Mouse (Mus musculus) gastrocnemius, adult 2 months (tissue): ENCODE measurements around the gene Rapgef4. TPM values are rescaled to one million over a fixed set of nuclear protein-coding genes. Genes with fewer than 3 reads are reported as not detected.

ENCODE experiments used
- DNase-seq: peaks from one replicate; pipeline ENCODE4 v3.0.0; 2022
- H3K27ac ChIP-seq: fragments of 200-600 bp; 2 replicates; pipeline ENCODE4 v1.8.1; 2022; ENCODE audit warnings: mild to moderate bottlenecking
- H3K4me3 ChIP-seq: fragments of 200-600 bp; 2 replicates; pipeline ENCODE4 v1.8.1; 2022; ENCODE audit warnings: mild to moderate bottlenecking, moderate library complexity
- CTCF ChIP-seq: fragments of 200-600 bp; IDR thresholded peaks from 2 replicates; pipeline ENCODE4 v1.8.1; 2022; ENCODE audit warnings: antibody characterized with exemption, mild to moderate bottlenecking, moderate library complexity
- intact Hi-C: fragments of 180-260 bp; cut with DNase I; formaldehyde crosslinking; loops from one replicate; pipeline ENCODE4 v1.15.1; 2025
- total RNA-seq, 2 experiments: library from RNA; stranded (reverse); gene quantifications; 2 replicates each; pipeline ENCODE4 v1.2.3; 2021

Gene Rapgef4
- total RNA-seq, 2 experiments from 2014 or later = 1.8 to 3.2 TPM

DNA sequence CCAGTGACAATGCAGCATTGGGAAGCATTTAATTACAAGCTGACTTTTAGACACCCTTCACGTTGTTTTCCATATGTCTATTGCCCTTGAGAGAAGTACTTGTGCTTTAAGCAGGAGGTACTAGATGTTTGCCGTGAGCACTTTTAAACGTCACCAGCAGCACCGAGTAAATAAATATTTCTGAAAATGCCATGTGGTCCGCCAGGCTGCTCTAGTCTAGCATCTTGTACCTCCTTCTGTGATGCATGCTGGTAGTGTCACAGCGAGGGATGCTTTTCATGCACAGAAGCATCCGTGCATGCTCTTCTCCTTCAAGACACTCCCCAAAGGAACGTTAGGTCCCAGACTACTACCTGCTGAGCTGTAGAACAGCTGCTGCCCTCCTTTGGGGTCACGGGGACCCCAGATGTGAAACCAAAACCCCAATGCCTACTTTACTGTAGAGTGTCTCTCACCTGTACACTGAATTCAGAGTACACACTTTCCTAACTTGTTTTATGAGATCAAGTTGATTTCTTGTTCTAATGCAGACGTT is 177.7 kb downstream of the Rapgef4 start:
- DNase-seq = no peak
- TF ChIP-seq CTCF = no peak
- H3K27ac ChIP-seq = no peak overlapping the region
- intact Hi-C loops = no loop called here
- no peak overlapping the region for H3K4me3 ChIP-seq

DNA sequence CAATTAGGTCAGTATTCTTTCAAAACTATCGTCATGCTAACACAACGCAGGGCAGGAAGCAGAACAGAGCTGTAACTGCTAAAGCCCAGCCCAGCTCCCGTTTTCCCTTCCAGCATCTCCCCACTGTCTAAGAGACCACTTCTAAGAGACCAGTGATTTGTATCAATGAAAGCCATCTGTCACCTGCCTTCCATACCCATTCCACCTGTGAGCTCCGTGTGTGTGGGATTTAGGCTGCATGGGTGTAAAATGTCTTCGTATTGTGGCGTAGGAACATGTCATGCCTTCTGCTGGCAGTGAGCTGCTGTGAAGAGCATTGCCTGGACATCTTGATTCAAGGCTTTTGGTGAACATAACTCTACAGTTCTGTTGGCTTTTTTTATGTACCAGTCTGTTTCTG is 178.2 kb downstream of the Rapgef4 start:
- intact Hi-C loops = no loop called here
- no peak overlapping the region for H3K4me3 ChIP-seq
- TF ChIP-seq CTCF = no peak

DNA sequence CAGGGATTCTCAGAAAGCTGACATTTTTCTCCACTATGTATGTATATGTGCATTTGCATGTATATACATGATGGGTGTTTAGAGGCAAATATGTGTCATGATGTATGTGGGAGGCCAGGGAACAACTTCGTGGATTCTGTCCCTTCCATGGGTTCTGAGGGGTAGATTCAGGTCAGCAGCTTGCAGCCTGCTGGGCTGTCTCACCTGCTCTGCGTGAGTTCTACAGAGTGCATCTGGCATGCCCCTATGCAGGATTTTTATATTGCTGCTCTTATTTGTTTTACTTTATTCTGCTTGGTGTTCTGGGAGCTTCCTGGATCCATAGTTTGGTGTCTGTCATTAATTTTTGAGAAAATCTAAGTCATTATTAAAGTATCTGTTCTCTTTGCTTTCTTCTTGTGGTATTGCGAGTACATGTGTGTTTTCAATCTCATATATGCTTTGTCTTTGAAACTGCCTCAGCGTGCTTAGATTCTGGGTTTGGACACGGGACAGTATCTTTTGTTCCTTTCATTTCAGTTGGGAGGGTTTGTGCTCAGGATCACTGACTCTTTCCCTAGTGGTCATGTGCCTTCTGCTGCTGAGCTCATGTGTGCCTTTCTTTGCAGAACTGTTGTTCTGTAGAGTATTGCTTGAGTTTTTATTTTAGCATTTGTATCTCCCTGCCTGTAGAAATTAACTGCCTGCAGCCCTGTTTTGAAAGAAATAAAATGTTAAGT is 184.3 kb downstream of the Rapgef4 start:
- Histone ChIP-seq H3K4me3 (no peak overlapping the region), H3K27ac (no peak overlapping the region)
- TF ChIP-seq CTCF = no peak
- no peak for DNase-seq
- intact Hi-C loops = no loop called here

More for the DNA sequence above, 178.2 kb downstream of the Rapgef4 start:
- H3K27ac ChIP-seq = no peak overlapping the region
- DNase-seq = no peak

DNA sequence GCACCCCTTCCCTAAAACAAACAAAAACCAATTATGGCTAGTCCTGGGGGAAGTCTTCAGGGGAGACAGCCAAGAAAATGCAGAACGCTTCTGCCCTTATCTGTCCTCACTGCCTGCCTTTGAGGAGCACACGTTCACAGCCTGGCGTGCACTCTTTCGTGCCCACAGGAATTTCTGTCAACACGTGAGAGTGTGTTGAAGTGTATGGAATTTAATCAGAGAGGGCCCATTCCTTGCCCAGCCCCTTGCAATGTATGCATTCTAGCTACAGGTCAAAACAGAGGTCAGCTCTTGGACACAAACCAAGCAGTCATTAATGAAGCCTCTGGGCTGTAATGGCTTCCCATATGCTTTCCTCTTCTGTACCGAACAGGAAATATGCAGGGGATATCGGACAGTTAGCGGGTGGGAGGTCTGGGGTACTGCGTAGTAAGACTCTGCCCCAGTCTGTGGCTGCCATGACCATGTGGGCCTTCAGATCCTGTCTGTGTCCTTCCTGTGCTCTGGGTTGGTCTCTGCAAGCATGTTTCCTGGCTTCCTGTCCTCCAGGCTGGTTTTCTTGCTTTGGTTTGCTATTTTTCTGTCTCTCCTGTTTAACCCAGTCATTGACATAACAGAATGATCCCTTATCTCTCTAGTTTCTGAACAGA is 188.5 kb downstream of the Rapgef4 start:
- intact Hi-C loops = no loop called here
- H3K27ac ChIP-seq = no peak overlapping the region

DNA sequence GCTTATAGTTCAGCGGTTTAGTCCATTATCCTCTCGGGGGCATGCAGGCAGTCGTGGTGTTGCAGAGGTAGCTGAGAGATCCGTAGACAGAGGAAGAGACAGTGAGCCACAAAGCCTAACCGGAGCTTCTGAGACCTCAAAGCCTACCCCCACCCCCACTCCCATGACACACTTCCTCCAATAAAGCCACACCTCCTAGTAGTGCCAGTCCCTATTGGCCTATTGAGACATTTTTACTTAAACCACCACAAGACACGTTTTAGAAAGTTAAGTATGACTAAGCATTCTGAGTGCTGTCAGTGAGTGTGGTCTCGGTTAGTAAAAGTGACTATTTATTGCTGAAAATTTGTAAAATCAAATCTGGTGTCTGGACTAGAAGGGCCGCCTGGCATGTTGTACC is 189.5 kb downstream of the Rapgef4 start:
- no peak overlapping the region for H3K27ac ChIP-seq

More for the DNA sequence above, 188.5 kb downstream of the Rapgef4 start:
- H3K4me3 ChIP-seq = no peak overlapping the region
- no peak for DNase-seq
- TF ChIP-seq CTCF = no peak

DNA sequence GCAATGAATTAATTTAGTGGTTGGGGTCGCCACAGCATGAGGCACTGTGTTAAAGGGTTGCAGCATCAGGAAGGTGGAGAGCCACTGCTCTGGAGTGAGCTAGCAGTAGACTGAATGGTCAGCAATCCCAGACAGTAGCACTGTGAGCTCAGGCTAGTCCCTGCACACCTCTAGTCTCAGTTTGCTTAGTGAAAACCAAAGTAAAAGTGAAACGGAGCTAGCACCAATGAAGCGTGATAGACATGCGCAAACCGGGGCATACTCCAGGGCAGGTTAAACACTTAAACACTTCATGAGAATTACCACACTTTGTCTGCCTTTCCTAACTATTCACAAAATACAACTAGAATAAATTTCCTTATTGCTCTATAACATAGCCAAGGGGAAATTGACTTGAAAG is 190.2 kb downstream of the Rapgef4 start:
- DNase-seq = no peak
- TF ChIP-seq CTCF = no peak
- intact Hi-C loops = no loop called here
- no peak overlapping the region for H3K27ac ChIP-seq
- no peak overlapping the region for H3K4me3 ChIP-seq

More for the DNA sequence above, 189.5 kb downstream of the Rapgef4 start:
- no peak for TF ChIP-seq CTCF
- intact Hi-C loops = no loop called here
- DNase-seq = no peak
- H3K4me3 ChIP-seq = no peak overlapping the region

DNA sequence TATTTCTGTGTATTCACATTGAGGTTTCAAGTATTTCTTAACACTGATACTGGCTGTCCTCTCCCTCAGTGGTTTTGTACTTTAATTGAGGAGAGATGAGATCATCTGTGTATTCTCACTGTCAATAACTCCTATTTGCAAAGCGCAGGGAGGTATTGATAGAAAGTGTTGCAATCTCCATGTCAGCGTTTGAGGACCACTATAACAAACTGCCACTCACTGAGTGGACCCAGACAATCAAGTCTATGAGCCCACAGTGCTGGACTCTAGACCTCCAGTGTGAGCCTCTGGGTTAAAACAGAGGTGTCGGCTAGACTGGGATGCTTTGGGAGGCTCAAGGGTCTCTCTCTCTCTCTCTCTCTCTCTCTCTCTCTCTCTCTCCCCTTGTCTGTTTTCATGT is 192.0 kb downstream of the Rapgef4 start:
- no peak overlapping the region for H3K27ac ChIP-seq
- intact Hi-C loops = no loop called here
- TF ChIP-seq CTCF = no peak
- no peak for DNase-seq
- no peak overlapping the region for H3K4me3 ChIP-seq

DNA sequence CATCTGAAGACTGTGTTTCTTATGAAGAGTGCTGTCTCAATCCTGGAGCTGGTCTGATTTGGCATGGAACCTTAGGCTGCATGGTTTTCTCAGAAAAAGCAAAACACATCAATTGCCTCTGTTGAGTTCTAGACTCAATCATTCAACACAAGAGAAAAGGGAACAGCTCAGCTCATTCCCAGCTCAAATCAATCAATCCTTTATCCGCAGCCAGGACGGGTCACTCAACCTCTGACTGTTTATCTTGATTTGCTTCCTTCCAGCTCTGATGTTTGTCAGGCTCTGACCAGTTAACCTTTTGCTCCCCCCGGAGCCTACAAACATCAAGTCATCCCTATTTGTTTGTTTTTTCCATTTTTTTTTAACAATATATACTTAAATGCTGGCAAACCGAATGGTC is 192.8 kb downstream of the Rapgef4 start:
- Histone ChIP-seq H3K4me3 (no peak overlapping the region), H3K27ac (no peak overlapping the region)
- TF ChIP-seq CTCF = no peak
- DNase-seq = no peak
- intact Hi-C loops = no loop called here

DNA sequence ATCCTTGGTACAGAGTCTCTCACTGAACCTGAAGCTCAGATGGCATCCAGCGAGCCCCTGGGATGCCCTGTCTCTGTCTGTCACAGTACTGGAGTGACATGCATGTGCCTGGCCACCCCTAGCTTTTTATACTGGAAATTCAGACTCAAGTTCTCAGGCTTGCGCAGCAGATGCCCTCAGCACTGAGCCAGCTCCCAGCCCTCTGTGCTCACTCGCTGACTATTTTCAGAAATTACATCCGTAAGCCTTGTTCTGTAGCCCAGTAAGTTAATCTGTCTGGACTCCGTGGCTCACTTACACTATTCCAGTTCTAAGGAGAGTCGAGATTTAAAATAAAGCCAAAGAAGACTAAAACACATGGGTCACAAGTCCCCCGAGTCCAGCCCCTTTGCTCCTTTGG is 194.5 kb downstream of the Rapgef4 start:
- peak; percentile 44 for DNase-seq
- Histone ChIP-seq H3K27ac (peak overlapping the region; percentile 76), H3K4me3 (peak overlapping the region; percentile 50)
- intact Hi-C loops = no loop called here
- no peak for TF ChIP-seq CTCF

DNA sequence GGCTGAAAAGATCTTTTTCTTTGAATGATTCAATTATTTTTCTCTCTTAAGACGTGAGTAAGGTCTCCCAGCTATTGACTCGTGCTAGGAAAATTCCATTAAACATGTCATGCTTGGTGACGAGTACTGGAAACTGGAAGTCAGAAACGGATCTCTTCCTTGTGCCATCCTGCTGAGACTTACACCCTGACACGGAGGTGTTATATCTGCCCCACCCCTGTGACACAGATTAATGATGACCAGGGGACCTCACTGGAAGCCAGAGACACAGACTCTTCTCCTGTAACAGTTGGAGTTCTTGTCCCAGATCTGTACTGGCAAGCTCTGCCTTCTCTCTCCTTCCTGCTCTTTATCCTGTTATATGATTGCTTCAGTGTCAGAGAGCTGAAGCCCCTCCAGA is 194.9 kb downstream of the Rapgef4 start:
- intact Hi-C loops = no loop called here
- Histone ChIP-seq H3K4me3 (peak overlapping the region; percentile 50), H3K27ac (peak overlapping the region; percentile 76)
- peak; percentile 30 for DNase-seq
- no peak for TF ChIP-seq CTCF

DNA sequence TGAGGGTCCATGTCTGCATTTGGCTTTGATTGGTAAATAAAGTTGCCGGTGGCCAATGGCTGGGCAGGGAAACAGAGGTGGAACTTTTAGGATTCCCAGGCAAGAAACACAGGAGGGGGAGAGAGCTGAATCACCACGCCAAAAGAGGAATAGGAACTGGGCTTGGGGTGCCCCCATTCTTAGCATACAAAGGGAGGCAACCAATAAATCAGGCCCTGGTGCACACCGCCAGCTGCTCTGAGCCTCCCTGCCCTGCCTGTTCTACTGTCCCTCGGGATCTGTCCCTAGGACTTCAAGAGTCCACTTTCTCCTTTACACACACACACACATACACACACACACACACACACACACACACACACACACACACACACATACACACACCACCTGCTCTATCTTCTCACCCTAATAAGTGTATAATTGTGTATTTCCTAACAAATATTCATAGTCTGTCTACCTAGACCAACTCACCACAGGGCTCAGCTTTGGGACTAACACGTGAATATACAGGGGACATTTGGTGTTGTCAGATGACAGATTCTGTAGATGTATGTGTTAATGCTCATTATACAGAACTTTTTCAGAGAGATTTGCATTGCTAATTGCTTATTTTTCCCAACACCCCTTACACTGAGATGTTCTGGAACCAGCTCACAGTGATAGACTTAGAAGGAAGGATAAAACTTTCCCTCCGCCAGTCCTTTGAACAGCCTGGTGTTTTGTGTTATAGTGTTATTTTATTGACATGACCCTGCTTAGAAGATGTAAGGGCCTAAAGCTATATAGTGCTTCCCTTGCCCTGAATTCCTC is 196.4 kb downstream of the Rapgef4 start:
- no peak overlapping the region for H3K27ac ChIP-seq
- intact Hi-C loops = no loop called here
- DNase-seq = no peak
- H3K4me3 ChIP-seq = no peak overlapping the region
- TF ChIP-seq CTCF = no peak

DNA sequence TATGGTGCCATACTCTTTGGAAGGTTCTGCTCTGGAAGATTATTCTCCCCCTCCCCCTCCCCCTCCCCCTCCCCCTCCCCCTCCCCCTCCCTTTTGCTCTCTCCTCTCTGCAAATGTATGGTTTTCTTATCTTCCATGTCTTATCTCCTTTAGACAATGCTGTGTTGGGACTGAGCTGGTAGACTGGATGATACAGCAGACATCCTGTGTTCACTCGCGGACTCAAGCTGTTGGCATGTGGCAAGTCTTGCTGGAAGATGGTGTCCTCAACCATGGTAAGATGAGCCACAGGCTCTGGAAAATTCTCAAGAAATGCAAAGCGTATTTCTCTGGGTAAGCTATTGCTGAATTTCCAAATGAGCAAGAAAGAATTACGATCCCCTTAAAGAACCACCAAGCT is 197.0 kb downstream of the Rapgef4 start:
- Histone ChIP-seq H3K27ac (no peak overlapping the region), H3K4me3 (no peak overlapping the region)
- no peak for DNase-seq
- no peak for TF ChIP-seq CTCF
- intact Hi-C loops = no loop called here

DNA sequence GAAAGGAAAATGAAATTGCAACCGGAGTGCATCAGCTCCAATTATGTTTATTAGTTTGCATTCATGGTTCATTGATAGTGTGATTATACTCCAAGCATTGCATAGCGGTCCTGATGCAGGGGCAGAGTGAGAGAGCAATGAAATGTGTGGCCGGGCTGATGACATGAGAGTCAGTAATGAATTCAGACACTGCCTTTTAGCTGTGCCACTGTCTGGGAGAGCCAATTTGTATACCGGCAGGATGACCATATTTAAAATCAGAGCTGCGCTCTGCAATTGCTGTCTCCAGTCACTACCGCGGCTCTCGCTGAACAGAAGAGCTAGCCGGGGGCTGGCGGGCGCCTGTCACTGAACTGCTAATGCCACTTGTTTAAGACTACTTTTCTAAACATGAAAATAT is 197.5 kb downstream of the Rapgef4 start:
- no peak for TF ChIP-seq CTCF
- Histone ChIP-seq H3K27ac (no peak overlapping the region), H3K4me3 (no peak overlapping the region)
- intact Hi-C loops = no loop called here
- no peak for DNase-seq
